Mouse (Mus musculus) inflammation-experienced regulatory T-cells, adult 6 months (primary cell): ENCODE data around the gene Cyb5r1. TPM values are rescaled to one million over a fixed set of nuclear protein-coding genes. Genes with fewer than 3 reads are reported as not detected.

Source experiments
- ATAC-seq: one replicate; pipeline ENCODE4 v1.8.0; 2017
- polyA plus RNA-seq, 3 experiments: library from polyadenylated mRNA; unstranded; fragments of 100-300 nt; shearing (Covaris generic); gene quantifications; one replicate each; pipeline ENCODE4 v1.2.1; 2017

The Cyb5r1 gene
- 10 to 100 TPM; 15.3 to 29.6 (median 23.0) TPM for polyA plus RNA-seq

DNA sequence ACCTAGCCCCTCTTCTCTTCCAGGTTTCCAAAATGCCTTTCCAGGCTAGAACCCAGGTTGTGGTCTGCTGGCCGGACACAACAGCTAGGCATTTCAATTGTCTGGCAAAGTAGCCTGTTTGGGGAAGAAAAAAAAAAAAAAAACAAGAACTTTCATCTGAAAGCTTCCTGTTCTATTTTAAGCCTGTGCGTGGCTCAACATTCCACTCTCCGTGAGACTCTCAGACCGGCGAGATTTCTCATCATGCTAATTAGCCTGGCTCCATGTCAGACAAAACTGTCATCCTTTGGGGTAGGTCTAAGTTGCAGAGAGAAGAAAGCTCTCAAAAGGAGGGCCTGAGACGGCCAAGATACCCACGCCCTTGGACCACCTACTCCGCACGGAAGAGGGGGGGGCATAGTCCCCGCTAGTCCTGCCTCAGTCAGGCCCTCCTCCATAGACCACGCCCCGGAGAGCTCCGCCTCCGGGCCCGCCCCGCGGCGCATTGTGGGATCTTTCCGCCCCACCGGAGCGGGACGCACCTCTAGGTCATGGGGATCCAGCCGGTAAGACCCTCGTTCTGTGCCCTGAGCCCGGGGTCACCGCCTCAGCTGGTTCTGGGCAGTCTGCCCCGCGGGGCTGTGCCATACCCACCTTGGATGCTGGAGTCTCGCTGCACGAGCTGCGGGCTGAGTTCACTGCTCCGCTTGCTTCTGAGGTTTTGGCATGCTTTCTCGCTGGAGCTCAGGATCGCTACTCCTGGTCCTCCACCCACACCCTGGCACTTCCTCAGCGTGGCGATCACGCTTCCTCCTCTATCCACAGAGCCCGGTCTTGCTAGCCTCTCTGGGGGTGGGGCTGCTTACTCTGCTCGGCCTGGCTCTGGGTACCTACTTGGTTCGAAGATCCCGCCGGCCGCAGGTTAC, at the start of gene Cyb5r1:
Gene Cyb5r1, plus strand, starts transcription at position 51 of the 905 bp plus-strand sequence.
- ATAC-seq, result peak; percentile 94

DNA sequence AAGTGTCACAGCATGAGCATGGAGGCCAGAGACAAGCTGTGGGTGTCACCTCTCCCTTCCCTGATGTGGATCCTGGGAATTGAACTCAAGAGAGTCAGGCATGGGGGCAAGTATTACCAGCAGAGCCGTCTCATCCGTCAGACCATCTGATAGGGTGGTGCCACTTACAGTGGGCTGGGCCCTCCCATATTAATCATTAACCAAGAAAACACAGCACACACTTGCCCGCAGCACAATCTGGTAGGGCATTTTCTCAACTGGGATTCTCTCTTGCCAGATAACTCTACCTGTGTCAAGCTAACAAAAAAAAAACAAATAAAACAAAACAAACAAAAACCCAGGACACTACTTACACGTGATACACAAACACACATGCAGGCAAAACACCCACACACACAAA, 47.9 kb upstream of the Cyb5r1 start:
- no peak for ATAC-seq

DNA sequence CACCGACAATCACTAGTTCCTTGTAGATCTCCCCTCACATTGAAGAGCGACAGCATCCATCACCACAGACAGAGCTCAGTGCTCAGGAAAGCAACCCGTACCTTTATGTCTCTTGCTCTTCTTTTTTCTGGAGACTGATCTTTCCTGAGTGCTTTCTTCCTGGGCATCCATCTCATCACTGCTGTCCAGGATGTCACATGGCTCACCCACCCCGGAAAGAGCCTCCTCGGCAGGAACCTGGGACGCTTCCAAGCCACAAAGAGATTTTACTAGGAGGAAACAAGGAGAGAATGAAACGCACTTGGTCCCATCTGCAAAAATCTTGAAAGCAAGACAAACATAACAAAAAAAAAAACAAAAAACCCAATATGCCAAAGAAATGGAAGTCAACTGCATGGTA, 44.7 kb upstream of the Cyb5r1 start:
- ATAC-seq, result no peak

DNA sequence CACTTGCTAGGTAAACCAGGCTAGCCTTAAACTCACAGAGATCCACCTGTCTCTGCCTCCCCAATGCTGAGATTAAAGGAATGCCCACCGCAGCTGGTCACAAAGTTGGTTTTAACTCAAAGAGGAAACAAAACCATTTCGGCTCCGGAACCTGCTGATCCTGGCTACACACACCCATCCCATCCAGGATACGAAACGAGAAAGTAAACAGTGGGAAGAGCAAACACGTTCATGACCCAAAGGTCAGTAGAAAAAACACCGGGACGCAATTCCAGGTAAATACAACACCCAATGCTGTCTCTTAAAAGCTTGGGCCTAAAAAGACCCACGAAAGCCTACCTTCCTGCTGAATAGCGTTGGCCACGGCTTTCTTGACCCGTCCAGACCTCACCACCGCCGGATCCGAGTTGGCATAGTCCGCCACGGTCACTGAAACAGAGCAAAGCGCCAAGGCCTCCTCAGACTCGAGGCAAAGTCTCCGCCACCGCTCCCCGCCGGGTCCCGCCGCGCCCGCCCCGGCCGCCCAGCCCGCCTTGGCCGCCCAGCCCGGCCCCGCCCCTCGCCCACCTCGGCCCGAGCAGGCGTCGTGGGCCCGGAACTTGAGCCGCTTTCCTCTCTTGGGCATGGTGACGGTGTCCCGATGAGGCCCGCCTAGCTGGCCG, 44.0 kb upstream of the Cyb5r1 start:
- ATAC-seq, result no peak

DNA sequence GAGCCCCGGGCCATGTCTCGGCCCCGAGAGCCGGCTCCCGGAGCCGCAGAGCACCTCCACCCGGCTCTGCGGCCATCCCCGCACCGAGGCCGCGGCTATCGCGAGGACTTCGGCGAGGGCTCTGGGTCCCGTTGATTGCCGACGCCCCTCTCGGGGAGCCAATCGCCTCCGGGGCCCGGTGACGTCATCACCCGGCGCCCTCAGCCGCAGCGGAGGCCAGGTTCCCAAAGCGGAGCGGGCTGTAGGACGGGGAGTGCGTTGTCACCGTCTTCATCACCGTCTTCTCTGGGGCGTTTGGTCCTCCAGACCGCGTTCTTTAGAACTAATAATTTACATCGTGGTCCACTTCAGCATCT, 43.5 kb upstream of the Cyb5r1 start, which contains the start of gene Tmem183a:
Gene Tmem183a, minus strand, starts transcription at position 123 of the 356 bp plus-strand sequence.
- ATAC-seq, result peak; percentile 96

DNA sequence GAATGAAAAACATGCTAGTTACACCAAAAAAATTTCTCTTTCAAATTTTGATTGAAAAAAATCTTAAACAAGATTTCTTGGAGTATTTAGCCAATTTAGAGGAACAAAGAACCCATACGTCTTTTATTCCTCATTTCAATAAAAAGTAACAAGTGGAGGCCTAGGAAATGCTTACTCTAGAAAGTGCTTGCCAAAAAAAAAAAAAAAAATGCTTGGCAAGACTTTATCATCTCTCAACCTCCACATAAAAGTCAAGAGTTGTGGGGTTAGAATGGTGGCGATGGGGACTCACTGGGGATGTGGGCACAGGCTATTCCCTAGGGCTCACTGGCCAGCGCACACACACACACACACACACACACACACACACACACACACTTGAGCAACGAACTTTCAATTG, 42.2 kb upstream of the Cyb5r1 start:
- ATAC-seq, result no peak

DNA sequence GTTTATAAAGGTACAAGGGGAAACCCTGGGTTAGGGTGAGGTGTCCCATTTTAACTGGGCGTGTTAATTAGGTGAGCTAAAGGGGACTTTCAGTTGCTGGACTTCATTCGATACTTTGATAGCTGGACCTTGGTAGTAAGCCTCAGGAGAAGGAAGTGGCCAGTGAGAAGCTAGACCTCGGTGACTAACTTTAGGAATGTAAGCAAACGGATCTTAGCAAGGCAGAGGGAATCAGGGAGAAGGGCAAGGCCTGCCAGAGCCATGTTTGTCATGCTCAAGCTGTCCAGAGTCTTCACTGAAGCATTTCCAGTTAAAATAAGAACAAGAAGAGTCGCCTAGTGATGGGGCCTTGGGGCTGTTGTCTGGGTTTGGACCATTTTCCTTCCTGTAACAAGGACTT, 39.9 kb upstream of the Cyb5r1 start:
- ATAC-seq, result no peak

DNA sequence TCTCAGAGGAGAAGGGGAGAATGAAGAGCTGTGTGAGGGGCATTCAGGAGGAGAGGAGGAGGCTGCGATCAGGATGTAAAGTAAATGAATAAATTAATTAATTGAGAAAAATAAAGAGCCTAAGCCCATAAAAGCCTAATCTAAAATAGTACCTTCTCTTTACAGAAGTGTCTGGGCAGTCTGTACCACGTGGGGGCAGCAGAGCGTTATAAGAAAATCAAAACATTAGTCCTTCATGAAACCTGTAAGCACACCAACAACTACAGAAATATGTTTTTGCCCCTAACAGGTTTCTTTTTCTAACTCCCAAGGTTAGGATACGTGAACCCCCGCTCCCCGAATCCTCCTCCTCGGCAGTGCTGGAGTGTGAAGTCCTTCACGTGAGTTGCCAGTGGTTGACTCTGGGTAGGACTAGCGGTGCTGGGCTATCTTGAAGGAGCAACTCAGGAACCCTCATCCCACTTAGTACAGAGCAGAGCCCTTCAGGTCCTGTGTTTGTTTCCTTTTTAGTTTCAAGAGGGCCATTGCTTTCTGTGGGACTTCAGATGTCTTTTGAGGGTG, 36.5 kb upstream of the Cyb5r1 start:
- ATAC-seq, result no peak

DNA sequence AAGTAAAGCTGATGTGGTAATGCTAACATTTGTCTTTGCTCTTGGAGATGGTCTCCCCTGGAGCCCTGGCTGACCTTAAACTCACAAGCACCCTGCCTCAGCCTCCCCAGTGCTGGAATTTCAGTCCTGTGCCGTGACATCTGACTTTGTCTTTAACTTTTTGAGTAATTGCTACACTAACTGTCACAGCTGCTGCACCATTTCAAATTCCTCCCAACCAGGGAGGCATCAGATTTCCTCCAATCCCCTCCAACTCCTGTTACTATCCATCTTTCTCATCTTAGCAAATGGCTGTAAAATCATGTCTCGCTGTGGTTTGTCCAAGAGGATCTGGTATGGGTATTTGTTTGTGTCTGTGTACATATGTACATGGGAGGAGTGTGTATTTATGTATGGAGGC, 31.2 kb upstream of the Cyb5r1 start:
- no peak for ATAC-seq

DNA sequence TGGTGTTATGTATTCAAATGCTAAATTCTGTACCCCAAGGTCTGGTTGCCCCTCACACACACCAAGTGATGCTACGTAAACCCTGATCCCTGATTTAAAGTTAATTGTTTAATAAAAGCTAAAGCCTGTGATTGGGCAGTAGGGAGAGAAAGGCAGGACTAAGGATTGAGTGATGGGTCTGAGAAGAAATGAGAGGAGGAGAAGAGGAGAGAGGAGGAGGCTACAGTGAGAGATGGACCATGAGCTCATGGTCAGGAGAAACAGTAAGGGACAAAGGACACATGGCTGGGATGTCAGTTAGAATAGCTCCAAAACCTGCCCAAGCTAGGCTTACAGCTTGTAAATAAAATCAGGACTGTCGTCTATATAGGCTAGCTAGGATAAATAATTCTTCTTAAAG, 24.3 kb upstream of the Cyb5r1 start:
- no peak for ATAC-seq

DNA sequence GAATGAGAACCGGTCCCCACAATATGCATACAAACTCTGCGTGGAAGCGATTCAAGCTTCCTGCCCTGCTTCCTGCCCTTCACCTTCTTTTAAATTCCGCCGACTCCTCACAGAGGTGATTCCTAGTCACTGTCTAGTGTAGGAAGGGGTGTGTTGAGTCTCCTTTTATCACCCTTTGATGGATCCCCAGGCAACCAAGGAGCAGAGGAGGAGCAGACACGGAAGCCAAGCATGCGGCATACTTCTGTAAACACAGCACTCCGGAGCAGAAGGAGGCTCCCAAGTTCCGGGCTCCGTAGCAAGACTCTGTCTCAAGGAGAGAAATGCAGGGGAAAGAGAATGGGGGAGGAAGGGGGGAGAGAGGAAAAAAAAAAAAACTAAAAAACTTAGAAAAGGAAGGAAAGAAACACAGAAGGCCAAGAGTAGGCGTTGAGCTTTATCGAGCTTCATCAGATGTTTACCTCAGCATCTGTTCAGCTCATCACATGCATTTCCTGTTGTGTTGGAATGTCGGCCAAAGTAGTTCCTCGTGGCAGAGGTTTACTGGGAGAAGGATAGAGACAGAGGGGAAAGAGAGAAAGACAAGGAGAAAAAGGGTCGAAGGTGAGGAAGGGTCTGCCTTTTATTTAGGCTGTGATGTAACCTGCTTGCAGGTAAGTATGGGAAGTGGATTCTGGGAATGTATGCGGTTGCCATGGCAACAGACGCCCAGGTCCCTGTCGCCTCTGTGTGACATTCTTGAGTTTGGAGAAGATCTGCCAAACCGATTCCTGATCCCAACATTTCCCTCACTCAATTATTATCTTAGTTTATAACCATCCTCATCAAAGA, 23.3 kb upstream of the Cyb5r1 start:
- no peak for ATAC-seq

DNA sequence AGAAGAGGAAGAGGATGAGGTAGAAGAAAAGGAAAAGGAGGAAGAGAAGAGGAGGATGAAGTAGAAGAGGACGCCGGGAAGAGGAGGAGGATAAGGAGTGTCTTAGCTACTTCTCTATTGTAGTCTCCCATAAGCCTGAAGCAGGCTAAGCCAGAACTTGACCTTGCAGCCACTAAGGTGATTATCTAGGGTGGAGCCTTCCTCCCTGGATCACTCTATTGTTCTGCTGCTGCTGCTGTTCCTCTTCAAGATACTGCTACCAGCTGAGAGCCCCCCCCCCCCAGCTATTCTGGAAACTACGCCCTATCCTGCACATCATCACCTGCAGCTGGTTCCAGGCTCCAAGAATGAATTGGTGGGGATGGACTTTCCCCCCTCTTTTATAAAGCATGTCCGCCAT, 20.8 kb upstream of the Cyb5r1 start:
- no peak for ATAC-seq

DNA sequence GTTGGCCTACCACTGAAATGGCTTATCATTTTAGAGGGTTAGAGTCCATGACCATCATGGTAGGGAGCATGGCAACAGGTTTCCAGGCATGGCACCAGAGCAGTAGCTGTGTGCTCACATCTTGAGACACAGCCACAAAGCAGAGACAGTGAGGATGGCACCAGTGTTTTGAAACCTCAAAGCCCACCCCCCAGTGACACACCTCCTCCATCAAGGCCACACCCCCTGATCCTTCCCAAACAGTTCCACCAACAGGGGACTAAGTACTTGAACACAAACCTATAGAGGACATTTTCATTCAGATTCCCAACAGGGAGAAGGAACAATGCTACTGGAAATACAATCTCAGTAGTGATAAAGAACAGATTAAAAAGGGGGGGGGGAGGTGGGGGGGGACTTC, 20.2 kb upstream of the Cyb5r1 start:
- ATAC-seq, result no peak

DNA sequence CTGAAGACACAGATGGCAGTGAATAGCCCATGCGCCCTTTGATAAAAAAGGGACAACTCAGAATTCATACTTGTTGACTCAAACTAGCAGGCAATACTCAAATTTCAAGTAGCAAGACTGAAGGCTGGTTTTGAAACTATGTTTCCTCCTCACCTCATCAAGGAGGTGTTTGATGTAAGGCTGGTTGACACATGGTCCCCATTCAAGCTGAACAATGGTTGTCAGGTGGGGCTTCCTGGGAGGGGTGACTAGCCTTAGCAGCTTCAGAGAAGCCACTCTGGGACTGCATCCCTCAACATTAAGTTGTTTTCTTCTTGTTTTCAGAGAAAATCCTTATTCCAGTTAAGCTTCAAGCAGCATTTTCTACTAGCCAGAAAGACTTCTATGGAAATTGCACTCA, 19.7 kb upstream of the Cyb5r1 start, which contains the start of gene 4933406M09Rik:
Gene 4933406M09Rik, plus strand, starts transcription at position 275 of the 400 bp plus-strand sequence.
- ATAC-seq, result no peak

DNA sequence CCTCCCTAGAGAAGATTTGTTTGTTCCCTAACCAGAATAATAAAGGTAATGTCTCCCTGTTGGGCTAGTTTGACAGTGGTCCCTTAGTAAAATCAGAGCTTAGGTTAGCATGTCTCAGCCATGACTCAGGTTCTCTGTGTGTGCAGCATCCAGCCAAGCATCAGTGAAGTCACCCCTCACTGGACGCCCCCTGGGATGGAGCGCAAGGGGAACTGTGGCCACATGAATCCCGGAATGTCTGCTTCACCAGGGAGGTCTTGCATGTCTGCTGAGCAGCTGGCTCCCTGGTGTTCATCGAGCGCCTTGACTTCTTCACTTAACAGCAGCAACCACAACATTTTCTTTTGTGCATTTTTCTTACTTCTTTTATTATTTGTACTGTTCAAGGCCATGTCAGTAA, 11.5 kb upstream of the Cyb5r1 start:
- no peak for ATAC-seq

DNA sequence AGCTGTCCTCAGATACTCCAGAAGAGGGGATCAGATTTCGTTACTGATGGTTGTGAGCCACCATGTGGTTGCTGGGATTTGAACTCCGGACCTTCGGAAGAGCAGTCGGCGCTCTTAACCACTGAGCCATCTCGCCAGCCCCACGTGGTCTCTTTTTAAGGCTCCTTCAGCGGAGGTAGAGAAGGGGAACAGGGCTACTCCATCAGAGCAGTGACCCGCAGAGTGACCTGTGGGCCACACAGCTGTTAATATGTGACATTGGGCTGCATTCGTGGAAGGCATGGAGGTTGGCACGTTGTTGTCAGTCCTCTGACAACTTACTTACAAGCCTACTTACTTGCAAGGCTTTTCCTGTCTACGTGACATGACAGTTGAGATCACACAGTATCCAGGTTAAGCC, 7.1 kb upstream of the Cyb5r1 start:
- no peak for ATAC-seq

DNA sequence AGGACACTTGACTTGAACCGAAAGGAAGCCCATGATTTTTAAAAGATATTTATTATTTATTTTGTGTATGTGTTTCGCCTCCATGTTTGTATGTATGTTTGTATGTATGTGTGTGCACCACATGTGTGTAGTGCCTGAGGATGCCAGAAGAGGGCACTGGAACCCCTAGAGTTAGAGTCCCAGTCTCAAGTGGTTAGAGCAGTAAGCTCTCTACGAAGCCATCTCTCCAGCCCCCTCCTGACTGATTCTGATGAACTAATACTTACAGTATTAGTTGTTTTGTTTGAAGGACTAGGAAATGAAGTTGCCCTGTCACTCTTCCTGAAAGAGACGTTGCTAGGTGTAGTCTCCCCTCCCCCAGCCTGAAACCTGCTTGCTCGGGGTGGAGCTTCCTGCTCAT, 5.6 kb upstream of the Cyb5r1 start:
- no peak for ATAC-seq

DNA sequence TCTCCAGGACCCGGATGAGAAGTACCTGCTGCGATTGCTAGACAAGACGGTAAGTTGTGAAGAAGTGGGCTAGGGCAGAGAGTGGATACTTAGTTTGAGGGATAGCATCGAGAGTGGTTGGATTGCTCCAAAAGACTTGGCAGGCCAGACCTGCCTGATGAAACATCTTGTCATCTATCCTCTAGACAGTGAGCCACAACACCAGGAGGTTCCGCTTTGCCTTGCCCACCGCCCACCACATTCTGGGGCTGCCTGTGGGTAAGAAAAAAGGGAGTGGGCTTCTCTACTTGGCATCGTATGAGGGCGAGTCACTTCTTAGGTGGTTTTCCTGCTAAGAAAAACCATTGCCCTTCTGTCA, 1.0 kb downstream of the Cyb5r1 start:
- no peak for ATAC-seq

DNA sequence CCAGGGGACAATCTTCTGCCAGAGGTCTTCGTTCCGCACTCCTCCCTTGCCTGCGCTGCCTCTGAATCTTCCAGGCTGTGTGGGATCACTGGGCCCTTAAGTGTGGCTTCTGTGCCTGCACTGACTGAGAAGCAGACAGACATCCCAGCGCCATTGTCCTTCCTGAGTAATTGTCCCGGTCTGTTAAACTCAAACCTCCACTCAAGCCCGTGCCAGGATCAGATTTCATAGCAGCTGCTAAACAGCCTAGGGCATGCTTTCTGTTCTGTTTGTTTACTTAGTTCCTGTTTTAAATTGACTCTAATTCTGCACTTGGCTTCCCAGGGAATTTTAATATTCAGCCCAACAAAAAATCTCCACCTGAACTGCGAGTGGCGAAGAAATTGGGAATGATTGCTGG, 2.7 kb downstream of the Cyb5r1 start:
- no peak for ATAC-seq

DNA sequence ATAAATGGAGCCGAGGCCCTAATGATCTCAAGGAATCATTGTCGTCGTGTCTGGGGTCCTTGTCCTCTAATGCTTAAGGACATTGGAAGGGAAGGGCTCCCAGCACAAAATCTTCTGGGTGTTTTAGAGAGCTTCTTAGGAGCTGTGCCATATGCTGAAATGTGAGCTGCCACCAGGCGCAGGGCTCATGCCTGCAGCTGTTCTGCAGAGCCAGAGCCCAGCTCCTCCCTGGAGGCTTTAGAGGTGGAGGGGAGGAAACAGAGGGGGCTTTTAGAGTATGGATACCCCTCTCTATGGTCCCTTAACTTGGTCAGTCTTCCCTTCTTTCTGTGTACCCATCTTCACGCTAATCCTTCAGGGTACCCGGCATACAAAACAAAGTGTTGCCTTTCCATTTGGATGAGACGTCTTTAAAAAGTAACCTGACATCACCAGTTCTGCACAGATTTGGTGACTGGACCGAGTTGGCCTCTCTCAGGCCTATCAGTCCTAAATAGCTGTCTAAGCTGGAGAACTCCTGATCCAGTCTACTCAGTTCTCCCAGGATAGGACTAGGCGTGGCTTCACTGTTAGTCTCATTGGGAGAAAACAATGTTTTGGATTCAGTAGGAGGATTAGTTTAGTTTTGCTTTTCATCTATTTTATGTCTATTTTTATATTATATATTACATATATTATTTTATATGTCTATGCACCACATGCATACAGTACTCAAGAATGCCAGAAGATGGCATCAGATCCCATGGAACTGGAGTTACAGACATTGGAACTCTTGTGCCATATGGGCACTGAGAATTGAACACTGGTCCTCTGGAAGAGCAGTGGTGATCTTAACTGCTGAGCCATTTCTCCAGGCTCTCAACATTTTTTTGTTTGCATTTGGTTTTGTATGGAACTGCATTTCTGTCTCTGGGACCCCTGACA, 6.6 kb downstream of the Cyb5r1 start:
- ATAC-seq, result no peak

DNA sequence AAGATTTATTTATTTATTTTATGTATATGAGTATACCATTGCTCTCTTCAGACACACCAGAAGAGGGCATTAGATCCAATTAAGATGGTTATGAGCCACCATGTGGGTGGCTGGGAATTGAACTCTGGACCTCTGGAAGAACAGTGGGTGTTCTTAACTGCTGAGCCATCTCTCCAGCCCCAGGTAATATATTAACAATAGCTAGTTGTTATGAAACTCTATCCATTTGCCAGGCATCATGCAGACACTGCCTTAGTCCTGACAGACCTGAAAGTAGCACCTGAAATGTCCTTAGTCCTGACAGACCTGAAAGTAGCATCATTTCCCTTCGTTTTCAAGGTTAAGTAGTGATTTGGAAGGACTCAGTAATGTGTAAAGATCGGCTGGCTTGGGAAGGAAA, 8.7 kb downstream of the Cyb5r1 start:
- ATAC-seq, result no peak
